ENCODE assay signal across 21 mouse cellular contexts in genomic region chr11:37696981-37697380, GRCm38 (mm10).
DNase-seq lines count a peak whose midpoint lies in the region; ATAC-seq and TF ChIP-seq lines count a peak whose summit lies in the region.
"Had no signal": no experiment of that assay in that cellular context is flagged by ENCODE, and none has a peak within 500 bp of the region (broad histone marks: within the 10 kb centered on the region; RNA-seq: fewer than 3 reads in every experiment).

No protein-coding gene starts in this region.

- H3K9me3 ChIP-seq in kidney, embryonic 14.5 days (ENCODE audit: control insufficient read depth, low read length): no peaks in the 10 kb centered on the region
- no peaks in the 10 kb centered on the region for H3K9me3 ChIP-seq in forebrain, embryonic 15.5 days
- H3K9me3 ChIP-seq: forebrain, embryonic 13.5 days; hindbrain, embryonic 15.5 days; limb, embryonic 12.5 days; midbrain, embryonic 13.5 days had no signal

- no peak overlapping the region for H3K4me3 ChIP-seq in kidney, adult 2 months (ENCODE audit: insufficient read depth, low read depth, low read length)
- no peak overlapping the region for H3K4me3 ChIP-seq in kidney, embryonic 14.5 days (ENCODE audit: low read length)
- no peak overlapping the region for H3K4me3 ChIP-seq in forebrain, embryonic 15.5 days
- H3K4me3 ChIP-seq: forebrain, embryonic 13.5 days; hindbrain, embryonic 15.5 days; limb, embryonic 12.5 days; midbrain, embryonic 13.5 days; myocyte had no signal

- no peak for ATAC-seq in kidney, embryonic 14.5 days (ENCODE audit: low FRiP score, low TSS enrichment)
- ATAC-seq in forebrain, embryonic 15.5 days (replicated peaks): no peak
- no peak for ATAC-seq in monocyte, adult 5-6 weeks (replicated peaks; ENCODE audit: insufficient number of reproducible peaks, low FRiP score, low TSS enrichment, poor library complexity, severe bottlenecking)
- ATAC-seq: forebrain, embryonic 13.5 days; intestine, embryonic 16.5 days; midbrain, embryonic 13.5 days; Patski had no signal

- no peaks in the 10 kb centered on the region for H3K27me3 ChIP-seq in kidney, adult 2 months (replicated peaks; ENCODE audit: control insufficient read depth, insufficient read depth, low read length)
- no peaks in the 10 kb centered on the region for H3K27me3 ChIP-seq in kidney, embryonic 14.5 days (ENCODE audit: control insufficient read depth, insufficient read depth, low read length)
- no peaks in the 10 kb centered on the region for H3K27me3 ChIP-seq in forebrain, embryonic 15.5 days
- H3K27me3 ChIP-seq: forebrain, embryonic 13.5 days; hindbrain, embryonic 15.5 days; limb, embryonic 12.5 days; midbrain, embryonic 13.5 days; Patski had no signal

- H3K4me2 ChIP-seq in kidney, embryonic 14.5 days (replicated peaks; ENCODE audit: low read depth, low read length): no peak overlapping the region
- H3K4me2 ChIP-seq in forebrain, embryonic 15.5 days (replicated peaks): no peak overlapping the region
- H3K4me2 ChIP-seq: forebrain, embryonic 13.5 days; hindbrain, embryonic 15.5 days; limb, embryonic 12.5 days; midbrain, embryonic 13.5 days had no signal

- no peak for TF ChIP-seq POLR2A in kidney, adult 2 months (IDR thresholded peaks at IDR 0.05; ENCODE audit: low read depth, low read length)

- H3K4me1 ChIP-seq in kidney, adult 2 months (ENCODE audit: control insufficient read depth, insufficient read depth, low read length): no peaks in the 10 kb centered on the region
- H3K4me1 ChIP-seq in kidney, embryonic 14.5 days (ENCODE audit: control insufficient read depth, insufficient read depth, low read length): no peaks in the 10 kb centered on the region
- H3K4me1 ChIP-seq in forebrain, embryonic 15.5 days: no peaks in the 10 kb centered on the region
- H3K4me1 ChIP-seq: forebrain, embryonic 13.5 days; hindbrain, embryonic 15.5 days; limb, embryonic 12.5 days; midbrain, embryonic 13.5 days had no signal

- DNase-seq in kidney, adult 2 months: peak; percentile 57
- peak; percentile 82 for DNase-seq in adrenal gland, adult 2 months
- peak; percentile 58 for DNase-seq in adrenal gland, postnatal 25 days
- DNase-seq in kidney, postnatal 14 days: peak; percentile 28
- no peak for DNase-seq in urinary bladder, postnatal 4 days (ENCODE audit: low spot score in 2 of 2)
- DNase-seq: cerebellum, adult 11-12 months; gastrocnemius, postnatal 14 days; heart, adult 18-20 months; heart, postnatal 36 days; thymus, postnatal 25 days had no signal

- H3K9ac ChIP-seq in kidney, embryonic 14.5 days (ENCODE audit: low read depth, low read length): no peak overlapping the region
- no peak overlapping the region for H3K9ac ChIP-seq in forebrain, embryonic 15.5 days (replicated peaks)
- H3K9ac ChIP-seq: forebrain, embryonic 13.5 days; hindbrain, embryonic 15.5 days; limb, embryonic 12.5 days; liver, embryonic 14.5 days; midbrain, embryonic 13.5 days had no signal

- TF ChIP-seq CTCF in kidney, adult 2 months (conservative IDR thresholded peaks at IDR 0.05; ENCODE audit: insufficient read depth, insufficient read length, low read depth, low read length): no peak

- no peak overlapping the region for H3K27ac ChIP-seq in kidney, adult 2 months (ENCODE audit: insufficient read depth, low read depth, low read length)
- H3K27ac ChIP-seq in kidney, embryonic 14.5 days (ENCODE audit: low read depth, low read length): no peak overlapping the region
- no peak overlapping the region for H3K27ac ChIP-seq in forebrain, embryonic 15.5 days (replicated peaks)
- H3K27ac ChIP-seq: forebrain, embryonic 13.5 days; hindbrain, embryonic 15.5 days; limb, embryonic 12.5 days; liver, embryonic 14.5 days; midbrain, embryonic 13.5 days had no signal

- H3K36me3 ChIP-seq in kidney, adult 2 months (ENCODE audit: control insufficient read depth, insufficient read depth, low read length): no peaks in the 10 kb centered on the region
- no peaks in the 10 kb centered on the region for H3K36me3 ChIP-seq in kidney, embryonic 14.5 days (ENCODE audit: control insufficient read depth, insufficient read depth, low read length)
- H3K36me3 ChIP-seq in forebrain, embryonic 15.5 days: no peaks in the 10 kb centered on the region
- H3K36me3 ChIP-seq: hindbrain, embryonic 15.5 days; limb, embryonic 12.5 days; midbrain, embryonic 13.5 days had no signal

- WGBS in kidney, adult 2 months: 27% methylated on average over 2 of the region's 2 CpGs
- WGBS in kidney, embryonic 14.5 days: 65% methylated on average over 2 of the region's 2 CpGs
- 77% methylated on average over 2 of the region's 2 CpGs for WGBS in forebrain, embryonic 15.5 days

Comparison
In these comparisons a context has a peak if more than half of its experiments do, and no peak if none do; other contexts are left out.
1. DNase-seq: peak in kidney, adult 2 months (single experiment), adrenal gland, adult 2 months (single experiment), adrenal gland, postnatal 25 days (single experiment) and kidney, postnatal 14 days (single experiment); none in urinary bladder, postnatal 4 days (0 of 2).